Mouse (Mus musculus): ENCODE results near the gene Kpna7.
"Not testable (repeated sequence)": the region's sequence is repeated elsewhere in the genome, so short reads cannot be mapped to it uniquely, and the experiment has no call there.

The Kpna7 gene

GRCm38 (mm10) chr5:145020254-145020653 is 63.6 kb downstream of the Kpna7 start:
- DNase-seq (ENCODE audit: low spot score): not testable (repeated sequence)

GRCm38 (mm10) chr5:145016761-145017160 is 67.1 kb downstream of the Kpna7 start:
- not testable (repeated sequence) for DNase-seq (ENCODE audit: low spot score)

- no peak for DNase-seq (ENCODE audit: low spot score)
Observed at GRCm38 (mm10) chr5:145014278-145014677, 69.6 kb downstream of the Kpna7 start.

- DNase-seq (ENCODE audit: low spot score): no peak
Observed at GRCm38 (mm10) chr5:145008878-145009659, 74.8 kb downstream of the Kpna7 start.

GRCm38 (mm10) chr5:145005596-145005995 is 78.2 kb downstream of the Kpna7 start:
- no peak for DNase-seq (ENCODE audit: low spot score)

GRCm38 (mm10) chr5:145004495-145004894 is 79.3 kb downstream of the Kpna7 start:
- no peak for DNase-seq (ENCODE audit: low spot score)

- no peak for DNase-seq (ENCODE audit: low spot score)
Observed at GRCm38 (mm10) chr5:145003362-145003761, 80.5 kb downstream of the Kpna7 start.

GRCm38 (mm10) chr5:144998491-144998890 is 85.3 kb downstream of the Kpna7 start:
- DNase-seq (ENCODE audit: low spot score): no peak

- no peak for DNase-seq (ENCODE audit: low spot score)
Observed at GRCm38 (mm10) chr5:144990481-144990880, 93.3 kb downstream of the Kpna7 start.

- DNase-seq (ENCODE audit: low spot score): no peak
Observed at GRCm38 (mm10) chr5:144990051-144990450, 93.8 kb downstream of the Kpna7 start.

- no peak for DNase-seq (ENCODE audit: low spot score)
Observed at GRCm38 (mm10) chr5:144989061-144989405, 94.8 kb downstream of the Kpna7 start.

GRCm38 (mm10) chr5:144988340-144989060 is 95.3 kb downstream of the Kpna7 start:
- DNase-seq (ENCODE audit: low spot score): peak; percentile 17

- DNase-seq (ENCODE audit: low spot score): no peak
Observed at GRCm38 (mm10) chr5:144987561-144987960, 96.3 kb downstream of the Kpna7 start.

- DNase-seq (ENCODE audit: low spot score): no peak
Observed at GRCm38 (mm10) chr5:144984839-144985238, 99.0 kb downstream of the Kpna7 start.

- no peak for DNase-seq (ENCODE audit: low spot score)
Observed at GRCm38 (mm10) chr5:144983227-144983626, 100.6 kb downstream of the Kpna7 start.

GRCm38 (mm10) chr5:144979110-144979509 is 104.7 kb downstream of the Kpna7 start:
- DNase-seq (ENCODE audit: low spot score): no peak

GRCm38 (mm10) chr5:144978533-144979107 is 105.2 kb downstream of the Kpna7 start:
- peak; percentile 23 for DNase-seq (ENCODE audit: low spot score)

- DNase-seq (ENCODE audit: low spot score): no peak
Observed at GRCm38 (mm10) chr5:144971266-144971665, 112.6 kb downstream of the Kpna7 start.

- peak; percentile 87 for DNase-seq (ENCODE audit: low spot score)
Observed at GRCm38 (mm10) chr5:144965639-144966351, 118.0 kb downstream of the Kpna7 start, which contains the start of gene Smurf1. Gene Smurf1, minus strand, starts transcription at chr5:144965847.

GRCm38 (mm10) chr5:144964872-144965638 is 118.8 kb downstream of the Kpna7 start:
- peak; percentile 85 for DNase-seq (ENCODE audit: low spot score)

- DNase-seq (ENCODE audit: low spot score): no peak
Observed at GRCm38 (mm10) chr5:144964465-144964864, 119.4 kb downstream of the Kpna7 start.

Measured in ovary, postnatal 36 days (tissue).